8 mouse cellular contexts compared by ENCODE assay signal in genomic region chr9:60951071-60951561, GRCm38 (mm10).
DNase-seq lines count a peak whose midpoint lies in the region; ATAC-seq lines count a peak whose summit lies in the region.
"Had no signal": no experiment of that assay in that cellular context is flagged by ENCODE, and none has a peak within 500 bp of the region (broad histone marks: within the 10 kb centered on the region; RNA-seq: fewer than 3 reads in every experiment).

No protein-coding gene starts in this region.

- peak overlapping the region; percentile 65 for H3K27ac ChIP-seq in forebrain, embryonic 12.5 days
- H3K27ac ChIP-seq in kidney, embryonic 15.5 days: peak overlapping the region; percentile 54
- H3K27ac ChIP-seq in midbrain, embryonic 14.5 days (replicated peaks; ENCODE audit: low read depth, low read length): peak overlapping the region; percentile 72
- H3K27ac ChIP-seq: liver, embryonic 15.5 days had no signal

- H3K9me3 ChIP-seq in forebrain, embryonic 12.5 days: no peaks in the 10 kb centered on the region
- no peaks in the 10 kb centered on the region for H3K9me3 ChIP-seq in kidney, embryonic 15.5 days (replicated peaks)
- H3K9me3 ChIP-seq in midbrain, embryonic 14.5 days (ENCODE audit: control insufficient read depth, low read length): no peaks in the 10 kb centered on the region
- H3K9me3 ChIP-seq: liver, embryonic 15.5 days had no signal

- H3K4me3 ChIP-seq in forebrain, embryonic 12.5 days (replicated peaks): no peak overlapping the region
- no peak overlapping the region for H3K4me3 ChIP-seq in kidney, embryonic 15.5 days (replicated peaks)
- no peak overlapping the region for H3K4me3 ChIP-seq in midbrain, embryonic 14.5 days (replicated peaks; ENCODE audit: low read depth, low read length)
- H3K4me3 ChIP-seq: liver, embryonic 15.5 days had no signal

- 7% methylated on average over 10 of the region's 10 CpGs for WGBS in forebrain, embryonic 12.5 days
- 19% methylated on average over 10 of the region's 10 CpGs for WGBS in kidney, embryonic 15.5 days
- WGBS in midbrain, embryonic 14.5 days: 3% methylated on average over 10 of the region's 10 CpGs

- H3K4me2 ChIP-seq in forebrain, embryonic 12.5 days: peak overlapping the region; percentile 20; the same call in 1 of the 2 replicates
- 0 out of 2 replicates have a peak overlapping the region, but pooled peaks have one; percentile 2 for H3K4me2 ChIP-seq in kidney, embryonic 15.5 days
- no peak overlapping the region for H3K4me2 ChIP-seq in midbrain, embryonic 14.5 days (ENCODE audit: low read length)
- H3K4me2 ChIP-seq: liver, embryonic 15.5 days had no signal

- DNase-seq in MN1 (ENCODE audit: low spot score): peak; percentile 38
- DNase-seq in adipocyte (ENCODE audit: low spot score): peak; percentile 37
- peak; percentile 84 for DNase-seq in midbrain, embryonic 14.5 days
- no peak for DNase-seq in left cerebral cortex, adult 18-20 months (ENCODE audit: low spot score in 2 of 2)

- H3K36me3 ChIP-seq in forebrain, embryonic 12.5 days (replicated peaks): no peaks in the 10 kb centered on the region
- no peaks in the 10 kb centered on the region for H3K36me3 ChIP-seq in kidney, embryonic 15.5 days
- no peaks in the 10 kb centered on the region for H3K36me3 ChIP-seq in midbrain, embryonic 14.5 days (ENCODE audit: control insufficient read depth, insufficient read depth, low read length)
- H3K36me3 ChIP-seq: liver, embryonic 15.5 days had no signal

- H3K9ac ChIP-seq in forebrain, embryonic 12.5 days: no peak overlapping the region
- no peak overlapping the region for H3K9ac ChIP-seq in kidney, embryonic 15.5 days
- no peak overlapping the region for H3K9ac ChIP-seq in midbrain, embryonic 14.5 days (replicated peaks; ENCODE audit: low read length)
- H3K9ac ChIP-seq: liver, embryonic 15.5 days had no signal

- peak; percentile 64; the same call in 1 of the 2 replicates for ATAC-seq in forebrain, embryonic 12.5 days (ENCODE audit: low FRiP score)
- ATAC-seq in kidney, embryonic 15.5 days (replicated peaks; ENCODE audit: low FRiP score): peak; percentile 49; the same call in 1 of the 2 replicates
- peak; percentile 40; the same call in 1 of the 2 replicates for ATAC-seq in midbrain, embryonic 14.5 days (ENCODE audit: low FRiP score, low TSS enrichment)
- ATAC-seq in frontal cortex, adult (ENCODE audit: low TSS enrichment): no peak

- H3K4me1 ChIP-seq in forebrain, embryonic 12.5 days: peaks cover 24% of the 10 kb centered on the region
- H3K4me1 ChIP-seq in kidney, embryonic 15.5 days: peaks cover 32% of the 10 kb centered on the region
- H3K4me1 ChIP-seq in midbrain, embryonic 14.5 days (ENCODE audit: control insufficient read depth, insufficient read depth, low read length): peaks cover 22% of the 10 kb centered on the region
- H3K4me1 ChIP-seq: liver, embryonic 15.5 days had no signal

- peaks cover 22% of the 10 kb centered on the region for H3K27me3 ChIP-seq in forebrain, embryonic 12.5 days
- peaks cover 44% of the 10 kb centered on the region for H3K27me3 ChIP-seq in kidney, embryonic 15.5 days
- H3K27me3 ChIP-seq in midbrain, embryonic 14.5 days (ENCODE audit: control insufficient read depth, insufficient read depth, low read length): no peaks in the 10 kb centered on the region
- H3K27me3 ChIP-seq: liver, embryonic 15.5 days had no signal

Comparison
In these comparisons a context has a peak if more than half of its experiments do, and no peak if none do; other contexts are left out.
1. DNase-seq: peak in MN1 (single experiment), adipocyte (single experiment) and midbrain, embryonic 14.5 days (single experiment); none in left cerebral cortex, adult 18-20 months (0 of 2).
2. Peak in every context shown above with its lines, with median percentiles within 50 percentile points of each other: H3K27ac ChIP-seq.